Mouse (Mus musculus) ES-E14 (cell line): ENCODE measurements around the gene Chrnd. TPM values are rescaled to one million over a fixed set of nuclear protein-coding genes. Genes with fewer than 3 reads are reported as not detected.

ENCODE experiments used
- DNase-seq: peaks from one replicate; pipeline ENCODE4 v3.0.0-alpha.2; 2013; ENCODE audit warnings: low read depth, low spot score
- H3K27ac ChIP-seq: 2 replicates; pipeline ENCODE4 v1.5.1; 2012; ENCODE audit warnings: low read depth, mild to moderate bottlenecking, low read length, moderate library complexity, mixed read lengths; ENCODE audit not compliant: poor library complexity, insufficient read depth, severe bottlenecking
- H3K36me3 ChIP-seq: 2 replicates; pipeline ENCODE4 v1.6.1; 2012; ENCODE audit warnings: mild to moderate bottlenecking, low read length, moderate library complexity, mixed read lengths; ENCODE audit not compliant: control insufficient read depth, poor library complexity, insufficient read depth, severe bottlenecking
- H3K4me1 ChIP-seq, 2 experiments: fragments of 150-350 bp in 1 of 2; sonication (generic) in 1 of 2; 2 replicates each; pipeline ENCODE4 v1.6.1; 2012; ENCODE audit warnings: low read length in 2 of 2, mild to moderate bottlenecking in 1 of 2, mixed read lengths in 1 of 2; ENCODE audit not compliant: control insufficient read depth in 2 of 2, insufficient read depth in 2 of 2, poor library complexity in 1 of 2
- H3K4me3 ChIP-seq, 2 experiments: fragments of 150-350 bp in 1 of 2; sonication (generic) in 1 of 2; 2 replicates each; pipeline ENCODE4 v1.5.1; 2012; ENCODE audit warnings: low read length in 2 of 2, low read depth in 1 of 2, mild to moderate bottlenecking in 1 of 2, mixed read lengths in 1 of 2; ENCODE audit not compliant: insufficient read depth in 1 of 2, poor library complexity in 1 of 2, severe bottlenecking in 1 of 2
- H3K9ac ChIP-seq: 2 replicates; pipeline ENCODE4 v1.6.1; 2012; ENCODE audit warnings: low read depth, mild to moderate bottlenecking, low read length, mixed read lengths; ENCODE audit not compliant: poor library complexity, insufficient read depth, severe bottlenecking
- H3K9me3 ChIP-seq: fragments of 150-350 bp; sonication (generic); 2 replicates; pipeline ENCODE4 v1.6.1; 2012; ENCODE audit warnings: low read depth, mild to moderate bottlenecking, low read length; ENCODE audit not compliant: control insufficient read depth, insufficient read depth
- CHD2 ChIP-seq: IDR thresholded peaks from 2 replicates; pipeline ENCODE4 v1.6.1; 2014; ENCODE audit warnings: mild to moderate bottlenecking, low read depth, low read length, inconsistent platforms
- HCFC1 ChIP-seq: IDR thresholded peaks from 2 replicates; pipeline ENCODE4 v1.6.1; 2012; ENCODE audit warnings: low read length, inconsistent platforms, borderline replicate concordance; ENCODE audit not compliant: insufficient read depth
- MAFK ChIP-seq: IDR thresholded peaks from 2 replicates; pipeline ENCODE4 v1.6.1; 2014; ENCODE audit warnings: mild to moderate bottlenecking, low read depth, low read length, inconsistent platforms; ENCODE audit not compliant: insufficient read depth
- ZC3H11A ChIP-seq: IDR thresholded peaks from 2 replicates; pipeline ENCODE4 v1.6.1; 2012; ENCODE audit warnings: low read depth, mild to moderate bottlenecking, inconsistent platforms, low read length, borderline replicate concordance
- ZNF384 ChIP-seq: IDR thresholded peaks from 2 replicates; pipeline ENCODE4 v1.6.1; 2012; ENCODE audit warnings: low read depth, low read length, inconsistent platforms
- in situ Hi-C, 2 experiments: fragments of 600-800 bp; cut with MboI; formaldehyde crosslinking; loops; one replicate each; pipeline ENCODE4 v1.15.1; 2025; ENCODE audit warnings: low sequenced_read_pairs in 2 of 2, inconsistent platforms in 1 of 2; ENCODE audit not compliant: unreplicated experiment in 2 of 2
- total RNA-seq: library from RNA; depleted of rRNA; stranded (reverse); fragments of 300-350 nt; gene quantifications from 2 replicates; pipeline ENCODE4 v1.2.3, GENCODE M21; 2012

The Chrnd gene
- total RNA-seq, 1 experiment, result 0.13 TPM

DNA sequence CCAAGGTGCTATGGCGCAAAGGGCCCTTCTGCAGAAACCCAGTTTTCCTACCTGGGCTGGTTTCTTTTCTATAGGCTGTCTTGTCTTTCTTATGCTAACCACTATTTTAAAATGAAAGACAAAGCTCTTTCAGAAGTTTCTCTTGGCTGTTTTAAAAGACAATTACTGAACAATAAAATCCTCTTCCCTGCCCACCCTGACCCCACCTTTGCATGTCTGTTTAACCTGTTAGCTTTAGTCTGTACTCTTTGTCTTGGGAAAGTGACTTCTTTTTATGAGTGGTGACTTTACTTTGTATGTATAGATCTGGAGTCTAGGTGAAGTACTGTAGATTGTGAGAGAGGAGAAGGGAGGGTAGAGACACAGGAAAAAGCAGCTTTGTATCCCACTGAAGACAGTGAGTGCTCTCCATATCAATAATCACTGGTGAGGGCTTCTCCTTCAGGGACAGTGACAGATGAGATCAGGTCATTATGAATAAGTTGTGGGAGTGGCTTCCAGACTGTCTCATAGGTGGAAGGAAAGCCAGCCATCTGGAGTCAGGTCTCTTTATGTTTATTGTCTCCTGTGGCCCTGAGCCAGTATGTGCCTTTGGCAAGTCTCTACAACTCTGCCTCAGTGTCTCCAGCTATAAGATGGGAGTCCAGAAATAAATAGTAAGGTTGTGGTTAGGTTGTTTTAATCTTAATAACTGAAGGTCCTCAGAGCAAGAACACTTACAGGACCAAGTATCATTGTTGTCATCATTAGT, 36.2 kb downstream of the Chrnd start:
- Histone ChIP-seq H3K4me3 (peak overlapping the region; percentile 15 to 51), H3K27ac (peak overlapping the region; percentile 98), H3K4me1 (peaks cover 39 to 40% of the 10 kb centered on the region in 2 experiments), H3K9me3 (no peaks in the 10 kb centered on the region), H3K36me3 (peaks cover 47% of the 10 kb centered on the region), H3K9ac (peak overlapping the region; percentile 3; the same call in 1 of the 2 replicates)
- DNase-seq, result peak; percentile 73
- TF ChIP-seq MAFK, result no peak
- peak; percentile 61 for TF ChIP-seq CHD2
- TF ChIP-seq HCFC1, result no peak
- TF ChIP-seq ZNF384, result no peak
- TF ChIP-seq ZC3H11A, result no peak
- in situ Hi-C loops, result no loop called here

DNA sequence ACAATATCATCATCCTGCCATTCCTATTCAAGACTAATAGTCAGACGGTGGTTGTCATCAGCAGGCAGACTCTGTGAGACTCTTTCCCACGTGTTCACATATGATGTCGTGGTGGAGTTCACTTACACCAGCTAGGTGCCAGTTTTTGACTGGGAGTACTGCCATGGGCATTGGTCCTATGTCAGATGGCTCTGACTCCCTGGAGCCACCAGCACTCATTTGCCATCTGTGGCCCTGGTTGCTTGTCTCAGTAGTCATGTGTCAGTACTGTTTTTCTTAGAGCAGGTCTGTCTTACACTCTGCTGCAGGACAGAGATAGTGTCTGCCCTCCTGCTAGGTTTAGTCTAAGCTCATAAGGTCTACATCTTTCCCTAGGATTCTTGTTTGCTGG, 36.7 kb downstream of the Chrnd start:
- in situ Hi-C loops, result no loop called here
- peaks cover 51% of the 10 kb centered on the region for H3K36me3 ChIP-seq
- TF ChIP-seq ZNF384 (no peak), ZC3H11A (no peak), CHD2 (no peak), MAFK (no peak), HCFC1 (no peak)

DNA sequence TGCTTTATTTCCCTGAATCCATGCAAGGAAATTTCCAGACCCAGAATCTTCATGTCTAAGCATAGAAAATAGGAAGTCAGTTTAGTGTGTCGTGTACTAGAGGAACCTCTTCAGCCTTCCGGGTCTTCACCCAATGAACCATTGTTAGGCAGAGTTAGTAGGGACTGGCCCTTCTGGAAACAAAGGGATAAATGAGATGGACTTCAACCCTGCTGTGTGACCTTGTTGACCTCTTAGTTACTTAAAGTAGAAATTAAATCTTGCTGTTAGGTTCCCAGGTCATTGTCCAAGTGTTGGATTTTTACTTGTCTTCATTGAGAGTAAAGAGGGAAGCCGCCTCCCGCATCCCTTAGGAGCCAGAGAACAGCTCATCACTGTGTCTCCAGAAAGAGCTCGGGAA, 40.2 kb downstream of the Chrnd start:
- Histone ChIP-seq H3K9ac (no peak overlapping the region), H3K9me3 (no peaks in the 10 kb centered on the region), H3K4me3 (no peak overlapping the region), H3K4me1 (peaks cover 33 to 63% of the 10 kb centered on the region in 2 experiments), H3K27ac (peak overlapping the region; percentile 84), H3K36me3 (peaks cover 45% of the 10 kb centered on the region)
- DNase-seq, result no peak
- TF ChIP-seq MAFK, result no peak
- no peak for TF ChIP-seq ZNF384
- TF ChIP-seq CHD2, result peak; percentile 29; the same call in 1 of the 2 replicates
- in situ Hi-C loops, result no loop called here

More for the DNA sequence above, 36.7 kb downstream of the Chrnd start:
- DNase-seq, result no peak
- peak overlapping the region; percentile 94 for H3K27ac ChIP-seq
- peaks cover 43% of the 10 kb centered on the region in 2 experiments for H3K4me1 ChIP-seq
- H3K4me3 ChIP-seq, result no peak overlapping the region
- H3K9ac ChIP-seq, result peak overlapping the region; percentile 3; the same call in 1 of the 2 replicates
- H3K9me3 ChIP-seq, result no peaks in the 10 kb centered on the region

- H3K27ac ChIP-seq, result peak overlapping the region; percentile 61; the same call in 1 of the 2 replicates
- no peak for TF ChIP-seq ZNF384
- TF ChIP-seq HCFC1, result no peak
- TF ChIP-seq MAFK, result no peak
- no peak for TF ChIP-seq CHD2
- no peak for TF ChIP-seq ZC3H11A
- peaks cover 41% of the 10 kb centered on the region for H3K36me3 ChIP-seq
Observed at GRCm38 (mm10) chr1:87232197-87232596, 41.8 kb downstream of the Chrnd start.

More at GRCm38 (mm10) chr1:87232197-87232596, 41.8 kb downstream of the Chrnd start:
- H3K9ac ChIP-seq, result peak overlapping the region; percentile 61
- H3K4me3 ChIP-seq, result peak overlapping the region in 1 of 2 experiments; percentile 13; a peak in 1 of 4 replicates
- in situ Hi-C loops, result no loop called here
- peaks cover 28 to 66% of the 10 kb centered on the region in 2 experiments for H3K4me1 ChIP-seq
- DNase-seq, result no peak
- H3K9me3 ChIP-seq, result no peaks in the 10 kb centered on the region
